Mouse (Mus musculus) adrenal gland, postnatal 25 days (tissue): ENCODE measurements around the gene Nos1ap. TPM values are rescaled to one million over a fixed set of nuclear protein-coding genes. Genes with fewer than 3 reads are reported as not detected.

Experiments
- DNase-seq: peaks from one replicate; pipeline ENCODE4 v3.0.0; 2021; ENCODE audit warnings: mixed read lengths
- total RNA-seq: library from RNA; stranded (reverse); gene quantifications from 2 replicates; pipeline ENCODE4 v1.2.3, GENCODE M21; 2021

Gene Nos1ap
- total RNA-seq, 1 experiment from 2014 or later = 31.1 TPM

GRCm38 (mm10) chr1:170457673-170458072 lies 132.0 kb downstream of the Nos1ap start:
- DNase-seq = no peak

- no peak for DNase-seq
These were observed 133.6 kb downstream of the Nos1ap start for GRCm38 (mm10) chr1:170455910-170456700.

- no peak for DNase-seq
These were observed 134.3 kb downstream of the Nos1ap start for GRCm38 (mm10) chr1:170455387-170455786.

GRCm38 (mm10) chr1:170453455-170453854 lies 136.2 kb downstream of the Nos1ap start:
- no peak for DNase-seq

- no peak for DNase-seq
These were observed 141.4 kb downstream of the Nos1ap start for GRCm38 (mm10) chr1:170448244-170448643.

- no peak for DNase-seq
These were observed 144.2 kb downstream of the Nos1ap start for GRCm38 (mm10) chr1:170445458-170445857.

GRCm38 (mm10) chr1:170440367-170440766 lies 149.3 kb downstream of the Nos1ap start:
- DNase-seq = no peak

GRCm38 (mm10) chr1:170438471-170439151 lies 151.1 kb downstream of the Nos1ap start:
- no peak for DNase-seq

GRCm38 (mm10) chr1:170434146-170434545 lies 155.5 kb downstream of the Nos1ap start:
- no peak for DNase-seq

- no peak for DNase-seq
These were observed 156.0 kb downstream of the Nos1ap start for GRCm38 (mm10) chr1:170433661-170434060.

- DNase-seq = no peak
These were observed 157.4 kb downstream of the Nos1ap start for GRCm38 (mm10) chr1:170432288-170432687.

- DNase-seq = no peak
These were observed 158.3 kb downstream of the Nos1ap start for GRCm38 (mm10) chr1:170431312-170431711.

- no peak for DNase-seq
These were observed 159.0 kb downstream of the Nos1ap start for GRCm38 (mm10) chr1:170430660-170431059.

- DNase-seq = no peak
These were observed 160.0 kb downstream of the Nos1ap start for GRCm38 (mm10) chr1:170429656-170430055.

GRCm38 (mm10) chr1:170428141-170428540 lies 161.5 kb downstream of the Nos1ap start:
- DNase-seq = no peak

- no peak for DNase-seq
These were observed 165.3 kb downstream of the Nos1ap start for GRCm38 (mm10) chr1:170424258-170424889.

- no peak for DNase-seq
These were observed 166.6 kb downstream of the Nos1ap start for GRCm38 (mm10) chr1:170423048-170423447.

GRCm38 (mm10) chr1:170422188-170422587 lies 167.5 kb downstream of the Nos1ap start:
- DNase-seq = no peak

GRCm38 (mm10) chr1:170419961-170420360 lies 169.7 kb downstream of the Nos1ap start:
- DNase-seq = no peak

GRCm38 (mm10) chr1:170418131-170418530 lies 171.5 kb downstream of the Nos1ap start:
- DNase-seq = no peak

GRCm38 (mm10) chr1:170416967-170417366 lies 172.7 kb downstream of the Nos1ap start:
- DNase-seq = no peak

GRCm38 (mm10) chr1:170416206-170416605 lies 173.5 kb downstream of the Nos1ap start:
- no peak for DNase-seq

- DNase-seq = no peak
These were observed 174.3 kb downstream of the Nos1ap start for GRCm38 (mm10) chr1:170415395-170415794.
